Mouse (Mus musculus) heart, embryonic 11.5 days (tissue): Measurements from ENCODE around the gene Gm45062. TPM values are rescaled to one million over a fixed set of nuclear protein-coding genes. Genes with fewer than 3 reads are reported as not detected.

ENCODE experiments used
- ATAC-seq: fragments of 200-750 bp; cut with Nextera tagmentation; replicated peaks from 2 replicates; pipeline ENCODE4 v1.8.0; 2017; ENCODE audit warnings: moderate library complexity; ENCODE audit not compliant: insufficient number of reproducible peaks, low FRiP score, low TSS enrichment
- H3K27ac ChIP-seq: fragments of 300-500 bp; sonication (generic); 2 replicates; pipeline ENCODE4 v1.5.1; 2014; ENCODE audit warnings: mild to moderate bottlenecking, low read depth, low read length
- H3K27me3 ChIP-seq: fragments of 300-500 bp; sonication (generic); 2 replicates; pipeline ENCODE4 v1.6.1; 2014; ENCODE audit warnings: mild to moderate bottlenecking, low read length, mixed read lengths; ENCODE audit not compliant: control insufficient read depth, insufficient read depth
- H3K36me3 ChIP-seq: fragments of 300-500 bp; sonication (generic); 2 replicates; pipeline ENCODE4 v1.6.1; 2014; ENCODE audit warnings: mild to moderate bottlenecking, low read length, moderate library complexity, mixed read lengths; ENCODE audit not compliant: control insufficient read depth, insufficient read depth
- H3K4me1 ChIP-seq: fragments of 300-500 bp; sonication (generic); 2 replicates; pipeline ENCODE4 v1.6.1; 2014; ENCODE audit warnings: low read length; ENCODE audit not compliant: control insufficient read depth, insufficient read depth
- H3K4me2 ChIP-seq: fragments of 300-500 bp; sonication (generic); 2 replicates; pipeline ENCODE4 v1.6.1; 2014; ENCODE audit warnings: mild to moderate bottlenecking, moderate library complexity
- H3K4me3 ChIP-seq: fragments of 300-500 bp; sonication (generic); 2 replicates; pipeline ENCODE4 v1.5.1; 2014; ENCODE audit warnings: low read depth, low read length
- H3K9ac ChIP-seq: fragments of 300-500 bp; sonication (generic); 2 replicates; pipeline ENCODE4 v1.6.1; 2014; ENCODE audit warnings: mild to moderate bottlenecking, low read depth, low read length, moderate library complexity
- H3K9me3 ChIP-seq: fragments of 300-500 bp; sonication (generic); replicated peaks from 2 replicates; pipeline ENCODE4 v1.6.1; 2016; ENCODE audit warnings: low read length; ENCODE audit not compliant: control insufficient read depth
- WGBS: fragments of 180-500 bp; shearing (Covaris S2); extraction: QIAGEN DNeasy Blood & Tissue Kit; methylation state at CpG from one replicate; pipeline ENCODE4 v1.1.7; 2014; ENCODE audit not compliant: insufficient replicate concordance; 5-methylcytosine and 5-hydroxymethylcytosine counted together
- polyA plus RNA-seq: library from polyadenylated mRNA; unstranded; fragments of >200 nt; fragmentation: Nextera tagmentation; extraction: Ambion mirVana; gene quantifications from 2 replicates; pipeline ENCODE4 v1.2.1, GENCODE M21; 2014

Gene Gm45062
- polyA plus RNA-seq, 1 experiment from 2014 or later, result 6.8 TPM

- H3K9me3 ChIP-seq, result no peaks in the 10 kb centered on the region
- H3K4me1 ChIP-seq, result no peaks in the 10 kb centered on the region
- H3K9ac ChIP-seq, result no peak overlapping the region
- no peak for ATAC-seq
- no peaks in the 10 kb centered on the region for H3K27me3 ChIP-seq
- no peaks in the 10 kb centered on the region for H3K36me3 ChIP-seq
- no peak overlapping the region for H3K27ac ChIP-seq
- no peak overlapping the region for H3K4me3 ChIP-seq
- no peak overlapping the region for H3K4me2 ChIP-seq
- 84% methylated on average over 4 of the region's 4 CpGs for WGBS
Measured at GRCm38 (mm10) chr6:8638122-8638521, 378.9 kb downstream of the Gm45062 start.

- Histone ChIP-seq H3K4me3 (no peak overlapping the region), H3K27me3 (no peaks in the 10 kb centered on the region)
- WGBS, result 74% methylated on average over 4 of the region's 4 CpGs
Measured at GRCm38 (mm10) chr6:8638899-8639298, 379.6 kb downstream of the Gm45062 start.

GRCm38 (mm10) chr6:8639526-8639925 lies 380.3 kb downstream of the Gm45062 start:
- Histone ChIP-seq H3K4me2 (no peak overlapping the region), H3K9ac (no peak overlapping the region), H3K36me3 (no peaks in the 10 kb centered on the region), H3K4me3 (no peak overlapping the region), H3K4me1 (no peaks in the 10 kb centered on the region), H3K9me3 (no peaks in the 10 kb centered on the region), H3K27ac (no peak overlapping the region), H3K27me3 (no peaks in the 10 kb centered on the region)
- no peak for ATAC-seq
- WGBS, result 79% methylated on average over 2 of the region's 2 CpGs

More at GRCm38 (mm10) chr6:8638899-8639298, 379.6 kb downstream of the Gm45062 start:
- H3K27ac ChIP-seq, result no peak overlapping the region
- no peaks in the 10 kb centered on the region for H3K36me3 ChIP-seq
- no peak overlapping the region for H3K4me2 ChIP-seq
- H3K4me1 ChIP-seq, result no peaks in the 10 kb centered on the region
- ATAC-seq, result no peak
- H3K9ac ChIP-seq, result no peak overlapping the region
- no peaks in the 10 kb centered on the region for H3K9me3 ChIP-seq

- H3K27me3 ChIP-seq, result no peaks in the 10 kb centered on the region
- H3K4me1 ChIP-seq, result no peaks in the 10 kb centered on the region
- H3K4me2 ChIP-seq, result no peak overlapping the region
- no peaks in the 10 kb centered on the region for H3K9me3 ChIP-seq
- ATAC-seq, result no peak
- H3K36me3 ChIP-seq, result no peaks in the 10 kb centered on the region
- no peak overlapping the region for H3K9ac ChIP-seq
- H3K4me3 ChIP-seq, result no peak overlapping the region
- WGBS, result 68% methylated on average over 5 of the region's 5 CpGs
- no peak overlapping the region for H3K27ac ChIP-seq
Measured at GRCm38 (mm10) chr6:8640863-8641262, 381.6 kb downstream of the Gm45062 start.

- H3K27me3 ChIP-seq, result no peaks in the 10 kb centered on the region
- no peak overlapping the region for H3K4me3 ChIP-seq
- 81% methylated on average over 10 of the region's 10 CpGs for WGBS
- H3K27ac ChIP-seq, result no peak overlapping the region
- no peak overlapping the region for H3K9ac ChIP-seq
- no peak for ATAC-seq
- H3K9me3 ChIP-seq, result no peaks in the 10 kb centered on the region
- H3K4me2 ChIP-seq, result no peak overlapping the region
- no peaks in the 10 kb centered on the region for H3K36me3 ChIP-seq
- H3K4me1 ChIP-seq, result peaks cover 5% of the 10 kb centered on the region; the same call in 1 of the 2 replicates
Measured at GRCm38 (mm10) chr6:8644703-8645102, 385.5 kb downstream of the Gm45062 start.

GRCm38 (mm10) chr6:8645708-8646107 lies 386.5 kb downstream of the Gm45062 start:
- no peak for ATAC-seq
- 74% methylated on average over 2 of the region's 2 CpGs for WGBS

More at GRCm38 (mm10) chr6:8645708-8646107, 386.5 kb downstream of the Gm45062 start:
- Histone ChIP-seq H3K27me3 (no peaks in the 10 kb centered on the region), H3K36me3 (no peaks in the 10 kb centered on the region), H3K9ac (no peak overlapping the region), H3K4me1 (peaks cover 5% of the 10 kb centered on the region; the same call in 1 of the 2 replicates), H3K4me2 (no peak overlapping the region), H3K4me3 (no peak overlapping the region), H3K27ac (no peak overlapping the region), H3K9me3 (no peaks in the 10 kb centered on the region)

Other genes starting within 250 kb of the Gm45062 start
- not detected in 2 replicates for gene Col28a1, start 66.8 kb upstream of the Gm45062 start, polyA plus RNA-seq
- gene Mios, start 50.2 kb upstream of the Gm45062 start, polyA plus RNA-seq, result 17.5 and 17.8 TPM in 2 replicates
- gene Rpa3, start 277 bp upstream of the Gm45062 start, polyA plus RNA-seq, result 145 and 146 TPM in 2 replicates
- gene Umad1, start 162 bp upstream of the Gm45062 start, polyA plus RNA-seq, result 25.0 and 25.1 TPM in 2 replicates